Mouse (Mus musculus): ENCODE measurements around the gene Arhgap32.

GRCm38 (mm10) chr9:32154727-32155371, 38.9 kb downstream of the Arhgap32 start:
- no peak for TF ChIP-seq CTCF (IDR thresholded peaks at IDR 0.05; ENCODE audit: borderline replicate concordance, control insufficient read depth, extremely low read depth, insufficient read depth, low read length, poor library complexity)
- no peak for TF ChIP-seq POLR2A (IDR thresholded peaks at IDR 0.05; ENCODE audit: control insufficient read depth, extremely low read depth, insufficient read depth, low read length, poor library complexity)
